Mouse (Mus musculus) limb, embryonic 12.5 days (tissue): ENCODE results near the gene Gm14409. TPM values are rescaled to one million over a fixed set of nuclear protein-coding genes. Genes with fewer than 3 reads are reported as not detected.
"Not testable (repeated sequence)": the region's sequence is repeated elsewhere in the genome, so short reads cannot be mapped to it uniquely, and the experiment has no call there.

Experiments used
- ATAC-seq: fragments of 200-750 bp; cut with Nextera tagmentation; 2 replicates; pipeline ENCODE4 v1.8.0; 2017; ENCODE audit warnings: low read depth, moderate TSS enrichment; ENCODE audit not compliant: insufficient number of reproducible peaks, insufficient read depth, low FRiP score, low TSS enrichment
- H3K27ac ChIP-seq: fragments of 300-500 bp; sonication (generic); 2 replicates; pipeline ENCODE4 v1.5.1; 2016; ENCODE audit warnings: mild to moderate bottlenecking, moderate library complexity
- H3K27me3 ChIP-seq: fragments of 300-500 bp; sonication (generic); 2 replicates; pipeline ENCODE4 v1.6.1; 2016; ENCODE audit warnings: mild to moderate bottlenecking, moderate library complexity
- H3K36me3 ChIP-seq: fragments of 300-500 bp; sonication (generic); 2 replicates; pipeline ENCODE4 v1.6.1; 2016; ENCODE audit warnings: mild to moderate bottlenecking, moderate library complexity
- H3K4me1 ChIP-seq: fragments of 300-500 bp; sonication (generic); replicated peaks from 2 replicates; pipeline ENCODE4 v1.6.1; 2016
- H3K4me2 ChIP-seq: fragments of 300-500 bp; sonication (generic); 2 replicates; pipeline ENCODE4 v1.6.1; 2016; ENCODE audit warnings: mild to moderate bottlenecking, moderate library complexity
- H3K4me3 ChIP-seq: fragments of 300-500 bp; sonication (generic); replicated peaks from 2 replicates; pipeline ENCODE4 v1.5.1; 2016; ENCODE audit warnings: mild to moderate bottlenecking
- H3K9ac ChIP-seq: fragments of 300-500 bp; sonication (generic); replicated peaks from 2 replicates; pipeline ENCODE4 v1.6.1; 2016; ENCODE audit warnings: mild to moderate bottlenecking, moderate library complexity
- H3K9me3 ChIP-seq: fragments of 300-500 bp; sonication (generic); 2 replicates; pipeline ENCODE4 v1.6.1; 2016; ENCODE audit warnings: mild to moderate bottlenecking, moderate library complexity
- WGBS: fragments of 180-500 bp; shearing (Covaris S2); methylation state at CpG from one replicate; pipeline ENCODE4 v1.1.7; 2016; 5-methylcytosine and 5-hydroxymethylcytosine counted together
- polyA plus RNA-seq: library from polyadenylated mRNA; unstranded; fragments of >200 nt; fragmentation: Nextera tagmentation; extraction: Ambion mirVana; gene quantifications from 2 replicates; pipeline ENCODE4 v1.2.1, GENCODE M21; 2016

The Gm14409 gene
- not detected in 2 replicates for polyA plus RNA-seq

DNA sequence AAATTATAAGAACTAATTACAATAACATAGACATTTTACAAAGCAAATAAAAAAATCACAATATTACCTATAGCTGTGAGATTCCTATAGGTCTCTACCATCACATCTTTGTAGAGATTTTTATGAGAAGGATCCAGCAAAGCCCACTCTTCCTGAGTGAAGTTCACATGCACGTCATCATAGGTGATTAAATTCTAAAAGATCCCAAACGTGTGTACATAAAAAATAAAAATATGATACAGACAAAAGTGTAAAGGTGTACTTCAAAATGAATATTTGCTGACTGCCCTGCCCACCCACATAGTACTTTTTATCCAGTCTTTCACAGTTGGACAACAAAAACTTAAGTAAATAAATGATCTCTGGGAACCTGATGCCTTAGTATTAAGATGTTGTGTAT, at the start of gene Gm14409:
Gene Gm14409 (minus strand): TSS at position 101 of the 400 bp plus-strand sequence.
- not testable (repeated sequence) for H3K4me3 ChIP-seq, H3K27me3 ChIP-seq, H3K9ac ChIP-seq, H3K27ac ChIP-seq, ATAC-seq, H3K4me1 ChIP-seq, H3K4me2 ChIP-seq, H3K9me3 ChIP-seq, H3K36me3 ChIP-seq
- no CpG with 5 or more reads among the region's 2 CpGs for WGBS

- not testable (repeated sequence) for ATAC-seq, H3K9ac ChIP-seq, H3K9me3 ChIP-seq, H3K27ac ChIP-seq, H3K4me2 ChIP-seq, H3K4me3 ChIP-seq, H3K36me3 ChIP-seq, H3K27me3 ChIP-seq, H3K4me1 ChIP-seq
- 91% methylated on average over 4 of the region's 4 CpGs for WGBS
Observed at GRCm38 (mm10) chr2:177309627-177310026, 42.8 kb upstream of the Gm14409 start.

- H3K4me1 ChIP-seq, H3K27ac ChIP-seq, H3K4me2 ChIP-seq, H3K36me3 ChIP-seq, H3K9me3 ChIP-seq, H3K9ac ChIP-seq, H3K4me3 ChIP-seq, H3K27me3 ChIP-seq, ATAC-seq: not testable (repeated sequence)
- no CpG with 5 or more reads among the region's 2 CpGs for WGBS
Observed at GRCm38 (mm10) chr2:177304980-177305379, 38.1 kb upstream of the Gm14409 start.

DNA sequence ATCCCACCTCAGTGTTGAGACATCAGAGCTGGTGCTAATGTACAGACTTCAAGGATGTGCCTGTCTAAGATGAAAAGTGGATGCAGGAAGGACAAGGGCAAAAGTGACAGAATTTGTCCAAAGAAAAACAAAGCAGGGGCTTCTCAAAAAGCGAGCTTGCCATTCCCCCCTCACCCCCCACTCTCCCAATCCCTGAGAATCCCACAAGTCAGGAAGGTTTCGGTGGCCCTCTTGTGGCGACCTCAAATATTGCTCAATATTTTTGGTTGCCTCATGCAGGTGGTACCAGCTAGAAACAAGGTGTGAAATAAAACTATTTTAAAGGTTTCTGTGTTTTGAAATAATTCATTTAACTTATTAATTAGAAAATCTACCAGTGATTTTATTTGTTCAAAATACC, 16.9 kb upstream of the Gm14409 start:
- H3K9me3 ChIP-seq, ATAC-seq: not testable (repeated sequence)

DNA sequence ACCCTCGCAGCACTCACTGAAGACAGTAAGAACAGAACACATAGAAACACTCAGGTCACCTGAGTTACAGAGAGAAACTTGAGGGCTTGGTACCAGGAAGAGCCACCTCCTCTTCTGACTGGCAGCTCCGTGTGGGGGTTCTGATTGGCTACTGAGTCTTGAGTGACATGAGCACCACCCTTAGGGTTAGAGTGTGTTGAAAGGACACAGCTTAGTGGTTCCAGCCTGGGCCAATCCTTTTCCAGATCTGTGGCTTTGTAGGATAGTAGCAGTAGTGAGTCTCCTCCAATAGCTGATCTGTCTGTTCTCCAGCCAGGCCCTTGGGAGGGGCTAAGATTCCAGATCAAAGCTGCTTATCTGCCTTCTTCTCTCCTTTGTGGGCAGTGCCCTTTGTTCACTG, 10.9 kb upstream of the Gm14409 start:
- H3K27me3 ChIP-seq, H3K4me1 ChIP-seq, H3K4me2 ChIP-seq, H3K9me3 ChIP-seq, H3K4me3 ChIP-seq, H3K9ac ChIP-seq, H3K27ac ChIP-seq, ATAC-seq, H3K36me3 ChIP-seq: not testable (repeated sequence)
- WGBS = 90% methylated on average over 2 of the region's 2 CpGs

More for the DNA sequence above, 16.9 kb upstream of the Gm14409 start:
- not testable (repeated sequence) for H3K27ac ChIP-seq, H3K36me3 ChIP-seq, H3K9ac ChIP-seq, H3K4me3 ChIP-seq, H3K27me3 ChIP-seq, H3K4me2 ChIP-seq, H3K4me1 ChIP-seq
- 27% methylated on average over 3 of the region's 3 CpGs for whole genome bisulfite sequencing

DNA sequence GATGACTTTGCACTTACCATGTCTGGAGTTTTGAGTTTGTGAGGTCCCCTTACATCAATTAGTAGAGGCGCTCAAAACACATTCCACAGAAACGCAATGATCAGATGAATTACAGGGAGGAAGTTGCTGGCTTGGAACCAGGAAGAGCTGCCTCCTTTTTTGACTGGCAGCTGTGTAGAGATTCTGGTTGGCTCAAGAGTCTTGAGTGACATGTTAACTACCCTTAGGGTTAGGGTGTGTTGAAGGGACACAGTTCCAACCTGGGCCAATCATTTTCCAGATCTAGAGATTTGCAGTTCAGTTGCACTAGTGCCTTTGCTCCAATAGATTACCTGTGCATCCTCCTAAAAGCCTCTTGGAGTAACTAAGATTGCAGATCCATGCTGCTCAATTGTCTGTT, 5.4 kb upstream of the Gm14409 start:
- not testable (repeated sequence) for H3K4me1 ChIP-seq, H3K4me3 ChIP-seq, H3K9ac ChIP-seq, H3K27me3 ChIP-seq, H3K27ac ChIP-seq, H3K9me3 ChIP-seq, H3K4me2 ChIP-seq, H3K36me3 ChIP-seq, ATAC-seq
- 83% methylated on average over 2 of the region's 2 CpGs for WGBS

- H3K9ac ChIP-seq, ATAC-seq, H3K9me3 ChIP-seq, H3K27ac ChIP-seq, H3K4me3 ChIP-seq, H3K4me2 ChIP-seq, H3K36me3 ChIP-seq, H3K4me1 ChIP-seq, H3K27me3 ChIP-seq: not testable (repeated sequence)
- WGBS = 75% methylated on average over 2 of the region's 2 CpGs
Observed at GRCm38 (mm10) chr2:177247449-177247848, 19.4 kb downstream of the Gm14409 start.

DNA sequence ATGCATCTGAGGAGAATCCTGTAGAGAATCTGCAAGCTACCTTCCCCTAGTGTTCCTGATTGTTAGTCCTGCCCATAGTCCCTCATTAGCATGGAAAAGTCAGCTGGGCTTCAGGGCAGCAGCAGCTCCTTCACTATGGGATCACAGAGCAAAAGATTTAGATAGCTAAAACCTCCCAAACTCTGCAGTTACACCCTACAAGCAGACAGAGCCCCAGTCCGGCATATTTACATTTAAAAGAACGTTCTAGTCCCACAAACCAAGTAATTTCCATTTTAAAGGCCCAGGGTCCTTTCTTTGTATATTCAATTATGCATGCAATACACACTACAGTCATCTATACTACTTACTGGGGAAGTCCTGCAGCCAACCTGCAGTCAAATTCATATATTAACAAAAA, 36.4 kb downstream of the Gm14409 start:
- WGBS = 65% methylated on average over 2 of the region's 2 CpGs

More for the DNA sequence above, 36.4 kb downstream of the Gm14409 start:
- H3K9me3 ChIP-seq, ATAC-seq, H3K4me1 ChIP-seq, H3K27ac ChIP-seq, H3K4me2 ChIP-seq, H3K27me3 ChIP-seq, H3K36me3 ChIP-seq, H3K9ac ChIP-seq, H3K4me3 ChIP-seq: not testable (repeated sequence)

Other genes with a start within 250 kb of the Gm14409 start
- gene Gm14401, start 192.7 kb downstream of the Gm14409 start, polyA plus RNA-seq = not detected in 2 replicates
- 24.0 and 34.6 TPM in 2 replicates for gene Gm14410, start 60.6 kb downstream of the Gm14409 start, polyA plus RNA-seq
- gene Gm14412, start 57.3 kb upstream of the Gm14409 start, polyA plus RNA-seq = 0.31 and 0.35 TPM in 2 replicates
- gene Gm14418, start 131.3 kb upstream of the Gm14409 start, polyA plus RNA-seq = 9.5 and 10.9 TPM in 2 replicates
- 13.0 and 15.2 TPM in 2 replicates for gene Zfp970, start 197.7 kb upstream of the Gm14409 start, polyA plus RNA-seq
- gene Gm14403, start 231.2 kb upstream of the Gm14409 start, polyA plus RNA-seq = 5.3 TPM in 2 replicates